Mouse (Mus musculus) lung, adult 18-20 months (tissue): ENCODE results near the gene Ppid.
A peak's percentile ranks its signal among the peaks of the same experiment; 100 is the strongest.

ENCODE experiments used
- DNase-seq, 2 experiments: peaks; one replicate each; pipeline ENCODE4 v3.0.0; 2022; ENCODE audit warnings: mixed read lengths in 2 of 2

Ppid gene

DNA sequence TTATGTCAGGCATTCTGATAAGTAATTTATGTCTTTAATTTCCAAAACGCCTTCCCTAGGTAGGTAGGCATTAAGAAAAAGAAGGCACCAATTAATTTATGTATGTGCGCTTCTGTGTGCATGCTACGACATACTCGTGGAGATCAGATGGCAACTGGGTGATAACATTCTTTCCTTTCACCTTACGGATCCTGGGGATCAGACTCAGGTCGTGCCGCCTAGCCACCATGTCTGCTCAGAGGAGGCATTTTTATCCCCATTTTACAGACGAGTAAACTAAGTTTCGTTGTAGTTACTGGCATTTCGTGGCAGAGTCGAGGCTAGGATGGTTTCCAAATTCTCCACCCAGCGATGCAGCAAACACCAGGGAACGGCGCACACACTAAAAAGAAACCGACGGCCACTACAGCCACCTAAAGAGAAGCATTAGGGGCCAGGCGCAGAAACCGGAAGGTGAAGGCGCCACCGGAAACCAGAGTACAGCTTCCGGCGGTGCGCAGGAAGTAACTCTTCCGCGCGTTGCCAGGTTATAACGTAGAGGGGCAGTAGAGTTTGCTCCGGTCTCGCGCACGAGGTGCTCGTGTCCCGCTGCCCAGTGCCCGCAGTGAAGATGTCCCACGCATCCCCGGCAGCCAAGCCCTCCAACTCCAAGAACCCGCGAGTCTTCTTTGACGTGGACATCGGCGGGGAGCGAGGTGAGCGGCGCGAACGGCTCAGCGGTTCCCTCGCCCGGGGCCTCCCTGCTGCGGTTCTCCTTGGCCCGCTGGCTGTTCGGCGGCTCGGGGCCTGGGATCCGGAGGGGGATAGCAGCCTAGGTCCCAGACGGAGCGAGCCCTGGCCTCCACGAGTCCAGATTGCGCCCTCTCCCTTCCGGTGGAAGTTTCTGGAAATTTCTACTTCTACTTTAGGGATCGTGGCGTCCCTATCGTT is at the start of gene Ppid:
TSS of gene Ppid (plus strand) at position 480 of the 930 bp plus-strand sequence.
- peak; percentile 75 to 81 for DNase-seq

DNA sequence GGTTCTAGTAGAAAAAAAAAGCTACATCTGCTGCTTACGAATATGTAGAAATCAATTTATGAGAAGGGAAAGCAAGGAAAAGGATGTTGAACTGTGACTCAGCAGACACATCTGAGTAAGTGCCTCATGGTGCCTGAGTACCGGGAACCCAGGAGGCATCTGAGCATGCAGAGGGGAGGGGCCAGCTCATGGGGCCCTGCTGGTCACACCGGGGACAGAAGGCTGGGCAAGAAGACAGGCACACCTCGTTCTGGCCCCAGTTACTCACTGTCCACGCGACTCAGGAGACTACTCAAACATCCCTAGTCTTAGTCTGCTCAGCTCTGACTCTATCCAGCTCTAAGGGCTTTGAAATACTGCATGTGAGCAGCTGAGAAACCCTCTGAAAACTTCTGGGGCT is 48.6 kb upstream of the Ppid start:
- DNase-seq: peak in 1 of 2 experiments; percentile 59

DNA sequence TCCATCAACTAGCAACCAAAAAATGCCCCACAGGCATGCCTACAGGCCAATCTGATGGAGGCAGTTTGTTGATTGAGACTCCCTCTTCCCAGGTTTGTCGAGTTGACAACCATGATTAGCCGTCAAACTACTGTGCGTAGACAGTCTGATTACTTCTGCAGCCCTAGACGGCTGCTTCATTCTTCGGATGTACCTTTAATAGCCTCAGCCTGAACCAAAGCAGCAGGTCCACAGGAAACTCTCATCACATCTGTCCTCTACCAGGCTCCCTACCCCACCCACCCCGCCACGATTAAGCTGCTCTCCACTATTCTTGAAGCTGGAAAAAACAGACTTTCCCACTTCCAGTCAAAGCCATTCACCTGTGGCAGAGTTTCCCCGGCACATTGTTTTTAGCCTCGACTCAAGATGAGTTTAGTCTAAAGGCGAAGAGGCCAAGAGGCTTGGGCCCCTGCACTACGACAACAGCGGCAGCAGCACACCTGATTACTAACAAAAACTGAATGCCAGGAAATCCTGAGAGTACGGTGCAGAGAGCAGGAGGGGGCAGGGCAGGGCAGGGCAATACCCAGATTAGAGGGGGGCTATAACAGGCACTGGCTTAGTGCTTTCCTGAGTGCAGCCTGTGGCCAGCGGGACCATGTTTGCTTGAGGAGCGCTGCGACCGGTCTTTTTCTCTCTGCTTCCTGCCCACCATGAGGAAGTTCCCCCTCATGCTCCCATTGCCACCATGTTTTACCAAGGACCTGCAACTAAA is 42.3 kb upstream of the Ppid start:
- no peak for DNase-seq

DNA sequence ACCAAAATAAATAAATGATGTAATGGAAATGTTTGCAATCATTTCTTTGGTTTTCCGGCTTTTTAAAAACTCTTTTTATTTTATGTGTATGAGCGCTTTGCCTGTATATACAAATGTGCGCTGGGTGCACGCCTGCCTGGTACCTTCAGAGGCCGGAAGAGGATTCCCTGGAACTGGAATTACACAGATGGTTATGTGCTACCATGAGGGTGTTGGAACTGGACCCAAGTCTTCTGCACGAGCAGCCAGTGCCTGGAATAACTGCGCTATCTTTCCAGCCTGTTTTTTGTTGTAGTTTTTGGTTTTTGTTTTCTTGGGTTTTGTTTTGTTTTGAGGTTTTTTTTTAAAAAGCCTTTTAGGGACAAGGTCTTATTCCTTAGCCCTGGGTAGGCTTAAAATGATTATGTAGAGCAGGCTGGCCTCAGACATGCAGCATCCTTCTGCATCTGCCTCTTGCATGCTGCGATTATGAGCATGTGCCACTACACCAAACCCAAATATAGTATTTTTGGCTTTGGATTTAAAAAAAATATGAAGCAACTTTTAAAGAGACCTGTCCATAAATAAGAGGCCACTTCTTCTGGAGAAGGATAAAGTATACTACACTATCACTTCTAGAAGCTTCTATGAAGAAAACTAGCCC is 41.3 kb upstream of the Ppid start:
- DNase-seq: no peak

DNA sequence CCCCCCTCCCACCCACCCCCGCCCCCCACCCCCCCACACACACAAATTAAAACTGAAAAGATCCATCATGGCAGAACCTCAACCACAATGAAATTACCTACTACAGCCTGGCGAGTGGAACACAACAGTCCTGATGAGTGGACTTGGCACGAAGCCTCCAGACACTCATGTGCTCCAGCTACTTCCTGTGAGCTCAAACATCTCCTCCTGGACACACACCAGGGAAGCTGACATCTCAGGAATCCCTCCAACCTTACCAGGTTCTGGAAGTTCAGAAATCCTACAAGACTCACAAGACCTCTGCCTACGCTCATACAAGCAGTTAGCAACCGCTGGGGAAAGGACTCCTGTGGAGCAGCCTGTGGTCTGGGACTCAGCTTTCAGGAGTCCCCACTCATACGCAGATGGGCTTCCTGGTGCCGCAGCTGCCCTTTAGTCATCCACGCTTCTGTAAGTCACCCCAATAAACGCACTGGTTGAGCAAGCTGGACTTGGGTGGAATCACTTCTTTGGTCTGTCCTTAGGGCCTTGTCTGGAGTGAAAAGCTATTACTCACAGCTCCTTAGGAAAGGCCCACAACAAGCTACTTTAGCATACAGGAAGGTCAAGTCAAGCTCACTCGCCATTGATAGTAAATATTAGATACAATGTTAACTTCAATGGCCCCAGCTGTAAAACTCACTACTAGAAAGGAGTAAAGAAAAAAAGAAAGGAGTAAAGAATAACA is 39.2 kb upstream of the Ppid start:
- DNase-seq: peak; percentile 49 to 59

DNA sequence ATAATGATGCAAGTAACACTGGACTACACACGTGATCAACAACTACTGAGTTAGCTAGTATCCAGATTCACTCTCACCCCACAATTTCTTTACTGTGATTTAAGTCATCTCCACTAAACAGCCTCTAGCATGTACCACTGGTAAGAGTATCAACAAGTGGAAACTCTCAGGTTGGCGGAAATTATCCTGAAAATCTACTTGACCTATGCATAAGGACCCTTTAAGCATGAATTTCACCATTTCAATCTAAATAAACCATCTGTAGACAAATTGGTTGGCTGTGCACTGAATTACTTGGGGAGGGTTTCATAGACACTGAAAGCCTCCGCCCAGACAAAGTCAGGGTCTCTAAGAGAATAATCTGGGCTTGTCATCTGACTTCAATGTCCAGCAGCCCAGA is 37.4 kb upstream of the Ppid start:
- DNase-seq: no peak

DNA sequence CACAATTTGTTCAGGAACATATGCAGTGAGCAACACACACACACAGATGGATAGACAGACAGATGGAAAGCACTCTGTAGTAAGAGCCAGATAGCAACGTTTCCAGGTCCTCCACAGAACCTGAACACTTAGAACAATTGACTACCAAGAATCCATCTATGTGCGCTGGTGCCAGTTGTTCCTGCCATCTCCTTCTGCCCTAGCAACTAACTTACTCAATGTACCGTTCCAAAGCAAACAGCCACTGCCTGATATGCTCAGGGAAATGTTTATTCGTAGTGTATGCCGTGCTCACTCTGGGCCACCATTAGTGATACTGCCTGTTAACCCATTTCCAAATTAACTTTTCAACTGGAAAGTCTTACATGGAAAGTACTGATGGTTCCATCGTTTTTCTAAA is 36.1 kb upstream of the Ppid start:
- no peak for DNase-seq

DNA sequence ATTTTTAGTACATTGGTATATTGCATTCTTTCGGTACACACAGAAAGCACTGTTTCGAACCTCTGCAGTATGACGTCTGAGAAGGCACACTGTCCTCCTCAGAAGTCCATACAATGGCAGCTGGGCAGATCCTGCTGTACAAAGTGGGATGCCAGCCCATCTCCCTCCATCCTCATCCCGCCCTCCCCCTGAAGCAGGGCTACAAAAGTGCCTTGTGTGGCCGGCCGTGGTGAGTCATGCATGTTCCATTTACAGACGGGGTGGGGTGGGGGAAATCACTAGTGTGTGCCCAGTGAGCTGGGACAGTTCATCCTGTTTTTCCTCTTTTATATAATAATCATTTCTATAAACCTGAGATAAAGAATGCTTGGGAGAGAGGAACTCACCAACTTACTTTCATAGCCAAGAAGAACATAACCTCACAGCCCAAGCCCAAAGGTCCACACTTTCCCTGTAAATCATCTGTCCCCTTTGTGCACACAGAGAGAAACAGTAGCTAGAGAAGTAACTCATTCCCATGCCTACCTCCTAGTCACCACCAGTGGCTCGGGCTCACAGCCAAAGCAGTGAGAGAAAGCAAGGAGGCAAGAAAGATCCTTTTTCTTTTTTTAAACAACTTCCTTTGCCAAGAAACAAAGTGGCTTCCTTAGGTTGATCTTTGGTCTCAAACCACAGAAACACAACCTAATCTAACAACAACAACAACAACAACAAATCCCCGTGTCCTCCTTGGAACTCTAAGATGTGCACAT is 31.9 kb upstream of the Ppid start:
- peak; percentile 36 to 69 for DNase-seq

DNA sequence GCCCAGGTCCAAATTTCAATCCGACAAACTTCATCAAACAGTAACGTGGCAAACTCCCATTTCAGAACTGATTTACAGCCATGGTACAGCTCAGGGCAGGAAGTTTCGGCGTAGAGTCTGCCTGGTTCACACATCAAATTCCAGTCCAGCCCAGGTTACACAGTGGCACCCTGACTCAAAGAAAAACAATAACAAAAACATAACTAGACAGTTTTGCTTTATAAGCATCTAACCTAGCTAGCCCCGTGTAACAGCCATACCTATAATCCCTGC is 31.4 kb upstream of the Ppid start:
- DNase-seq: no peak

DNA sequence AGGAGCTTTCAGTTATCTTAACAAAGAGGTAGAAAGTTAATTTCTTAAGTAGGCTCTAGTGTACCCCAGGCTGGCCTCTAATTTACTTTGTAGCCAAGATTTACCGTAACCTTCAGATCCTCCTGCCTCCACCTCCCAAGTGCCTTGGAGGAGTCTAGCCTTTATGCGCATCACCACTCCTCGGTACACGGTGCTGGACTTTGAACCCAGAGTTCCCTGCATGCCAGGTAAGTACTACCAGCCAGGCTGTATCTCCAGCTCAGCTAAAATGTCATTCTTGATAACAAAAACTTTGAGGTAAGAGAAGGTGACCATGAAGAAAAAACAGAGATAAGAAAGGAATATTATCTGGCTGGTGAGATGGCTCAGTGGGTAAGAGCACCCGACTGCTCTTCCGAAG is 30.6 kb upstream of the Ppid start:
- no peak for DNase-seq

DNA sequence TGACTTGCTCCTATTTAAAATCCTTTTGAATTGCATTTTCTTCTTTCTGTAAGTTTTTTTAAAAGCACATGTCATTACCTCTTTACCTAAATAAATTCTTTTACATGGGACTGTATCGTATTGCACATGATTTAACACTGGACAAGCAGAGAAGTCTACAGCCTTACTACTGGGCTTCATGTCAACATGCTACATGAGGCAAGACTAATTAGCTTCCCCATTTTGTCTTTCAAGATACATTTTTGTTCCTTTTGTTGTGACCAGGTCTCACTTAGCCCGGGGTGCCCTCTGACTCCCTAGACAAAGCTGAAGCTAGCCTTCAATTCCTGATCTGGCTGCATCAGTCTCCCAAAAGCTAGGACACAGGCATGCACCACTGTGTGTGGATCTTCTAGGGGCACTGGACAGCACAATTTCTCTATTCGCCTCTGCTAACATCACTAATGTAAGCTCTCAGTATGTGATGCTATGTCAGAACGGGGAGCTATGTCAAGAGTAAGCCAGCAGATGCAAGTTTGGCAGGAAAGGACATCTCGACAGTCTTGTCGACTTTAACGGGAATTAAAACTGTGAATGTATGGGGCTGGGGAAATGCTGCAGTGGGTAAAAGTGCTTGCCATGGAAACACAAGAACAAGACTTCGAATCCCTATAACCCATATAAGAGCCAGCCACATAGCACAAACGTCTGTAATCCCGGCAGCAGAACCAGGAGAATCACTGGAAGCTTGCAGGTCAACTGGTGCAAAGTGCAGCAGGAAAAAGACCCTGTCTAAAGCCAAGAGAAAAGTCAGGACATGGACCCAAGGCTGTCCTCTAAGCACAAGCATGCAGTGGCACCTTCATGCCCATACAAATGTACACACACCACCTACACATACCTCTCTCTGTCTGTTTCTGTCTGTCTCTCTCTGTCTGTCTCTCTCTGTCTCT is 29.1 kb upstream of the Ppid start:
- DNase-seq: no peak

DNA sequence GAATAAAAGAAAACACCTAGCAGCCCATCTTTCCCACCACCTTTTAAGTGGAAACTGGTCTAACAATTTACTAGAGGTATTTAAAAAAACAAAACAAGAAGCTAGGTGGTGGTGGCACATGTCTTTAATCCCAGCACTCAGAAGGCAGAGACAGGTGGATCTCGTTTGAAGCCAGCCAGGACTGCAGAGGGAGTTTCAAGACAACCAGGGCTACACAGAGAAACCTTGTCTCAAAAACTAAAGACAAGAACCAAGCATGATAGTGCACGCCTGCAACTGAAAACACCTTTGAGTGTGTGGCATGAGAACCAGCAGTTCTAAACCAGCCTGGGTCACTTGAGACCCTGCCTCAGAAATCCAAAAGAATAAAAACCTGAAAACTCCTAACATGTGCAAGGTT is 27.6 kb upstream of the Ppid start:
- no peak for DNase-seq

DNA sequence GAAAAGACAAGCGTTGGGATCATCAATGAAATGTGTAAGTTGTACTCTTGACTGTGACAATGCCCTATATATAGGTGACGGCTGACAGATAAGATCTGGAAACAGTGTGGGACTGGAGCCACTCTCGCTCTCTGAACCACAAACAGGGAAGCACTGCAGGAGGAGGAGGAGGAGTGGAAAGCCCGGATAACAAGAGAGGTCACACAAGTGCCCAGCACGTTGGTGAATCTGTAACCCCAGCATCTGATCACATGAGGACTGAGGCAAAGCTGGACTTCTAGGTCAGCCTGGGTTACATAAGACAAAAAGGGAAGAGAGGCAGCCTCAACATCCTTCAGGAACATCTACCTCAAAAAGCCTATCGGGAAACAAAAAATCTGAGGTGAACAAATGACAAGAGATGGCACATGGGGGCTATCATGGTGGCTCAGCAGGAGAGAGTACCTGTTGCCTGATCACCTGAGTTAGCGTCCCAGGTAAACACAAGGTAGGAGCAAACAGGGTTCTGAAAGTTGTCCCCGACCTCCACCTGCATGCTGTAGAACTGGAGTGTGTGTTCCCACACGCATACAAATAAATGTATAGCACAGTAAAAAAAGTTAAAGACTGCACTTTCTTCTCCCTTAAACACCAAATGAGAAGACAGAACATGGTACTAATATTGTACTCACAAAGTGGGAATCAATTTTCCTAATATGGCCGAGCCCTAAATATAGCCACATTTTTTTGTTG is 26.1 kb upstream of the Ppid start:
- DNase-seq: no peak

DNA sequence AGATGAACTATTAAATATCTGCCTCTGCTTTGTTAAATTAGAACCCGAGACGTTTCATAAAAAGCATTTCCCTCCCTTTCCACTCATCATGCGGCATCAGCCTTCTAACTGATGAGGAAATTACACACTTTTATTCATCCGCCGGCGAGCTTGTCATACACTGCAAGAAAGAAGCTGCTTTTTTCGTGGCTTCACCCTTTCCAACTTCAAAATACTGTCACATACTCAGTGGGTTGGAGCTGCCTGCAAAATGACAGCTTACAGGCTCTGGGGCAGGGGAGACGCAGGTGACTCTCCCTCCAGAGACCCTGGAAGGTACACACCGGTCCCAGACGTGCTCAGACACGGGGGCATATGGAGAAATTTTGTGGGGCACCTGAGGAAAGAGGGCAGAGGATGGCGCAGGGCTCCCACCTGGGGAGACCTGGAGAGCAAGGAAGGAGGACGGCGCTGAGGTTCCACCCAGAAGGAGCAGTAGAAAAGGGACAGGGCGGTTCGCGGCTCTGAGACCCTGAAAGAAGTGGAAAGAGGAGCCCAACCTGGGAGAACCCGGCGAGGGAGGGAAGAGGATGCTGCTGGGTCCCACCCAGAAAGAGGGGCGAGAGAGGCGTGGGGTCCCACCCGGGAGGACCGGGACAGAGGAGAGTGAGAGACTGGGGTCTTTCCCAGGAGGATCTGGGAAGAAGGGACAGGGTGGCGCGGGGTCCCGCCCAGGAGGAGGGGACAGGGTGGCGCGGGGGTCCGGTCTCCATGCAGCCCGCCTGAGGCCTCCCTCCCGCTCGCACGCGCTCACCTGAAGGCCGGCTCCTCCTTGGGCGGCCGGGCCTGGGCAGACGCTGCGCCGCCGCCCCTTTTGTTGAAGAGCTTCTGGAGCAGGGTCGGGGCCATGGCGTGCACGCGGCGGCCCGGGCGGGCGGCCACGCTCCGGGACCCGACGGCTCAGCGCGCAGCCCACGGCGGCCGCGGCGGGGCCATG is 24.1 kb upstream of the Ppid start:
- peak in 1 of 2 experiments; percentile 30 for DNase-seq

DNA sequence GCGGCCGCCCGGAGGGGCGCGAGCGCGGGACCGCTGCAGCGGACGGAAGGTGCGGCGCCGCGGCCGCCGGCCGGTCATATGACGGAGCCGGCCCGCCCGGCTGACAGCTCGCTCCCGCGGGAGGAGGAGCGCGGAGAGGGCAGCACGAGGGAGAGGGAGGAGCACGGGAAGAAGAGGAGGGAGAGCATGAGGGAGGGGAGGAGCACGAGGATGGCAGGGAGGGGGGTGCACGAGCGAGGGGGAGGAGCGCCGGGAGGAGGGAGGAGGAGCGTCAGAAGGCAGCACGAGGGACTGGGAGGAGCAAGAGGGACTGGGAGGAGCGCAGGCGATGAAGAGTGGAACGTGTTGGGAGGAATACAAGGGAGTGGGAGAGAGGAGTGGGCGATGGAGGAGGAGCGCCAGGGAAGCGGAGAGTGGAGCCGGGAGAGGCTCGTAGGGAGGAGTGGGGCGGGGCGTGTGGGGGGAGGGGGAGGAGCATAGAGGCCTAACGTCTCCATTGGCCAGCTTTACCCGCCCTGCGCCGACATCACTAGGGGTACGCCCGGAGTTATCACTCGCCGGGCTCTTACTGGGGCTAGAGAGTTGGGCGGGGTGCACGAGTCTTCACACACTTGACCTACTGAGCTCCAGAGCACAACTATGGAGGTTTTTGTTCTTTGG is 23.3 kb upstream of the Ppid start, which contains the start of gene Fnip2:
TSS of gene Fnip2 (minus strand) at position 94 of the 660 bp plus-strand sequence.
- DNase-seq: peak; percentile 93 to 95

DNA sequence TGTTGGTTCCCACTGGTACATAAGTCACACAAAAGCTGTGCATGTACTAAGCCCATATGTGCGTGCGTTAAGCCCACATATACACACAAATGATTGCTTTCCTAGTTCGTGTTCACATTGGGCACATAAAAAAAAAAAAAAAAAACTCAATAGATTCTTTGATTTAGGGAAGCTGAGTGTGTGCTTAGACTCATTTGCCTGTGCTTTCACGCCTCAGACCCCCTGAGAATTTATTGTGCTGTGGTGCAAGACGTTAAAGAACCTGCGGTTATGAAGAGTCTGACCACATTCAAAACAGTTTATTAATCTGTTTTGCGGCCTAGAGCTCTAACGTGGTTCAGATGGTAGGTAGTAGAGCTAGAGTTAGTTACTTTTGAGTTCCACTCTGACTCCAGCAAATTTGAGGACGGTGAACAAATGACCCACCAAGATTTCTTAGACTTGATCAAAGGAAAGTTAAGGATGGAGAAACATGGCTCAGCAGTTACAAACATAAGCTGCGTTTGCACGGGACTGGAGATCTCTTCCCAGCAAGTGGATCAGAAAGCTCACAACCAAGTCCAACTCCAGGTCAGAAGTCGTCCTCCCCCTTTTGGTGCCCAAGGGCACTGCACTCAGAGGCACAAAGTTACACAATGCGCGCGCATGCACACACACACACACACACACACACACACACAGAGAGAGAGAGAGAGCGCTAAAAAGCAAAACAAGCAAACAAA is 22.4 kb upstream of the Ppid start:
- DNase-seq: no peak

DNA sequence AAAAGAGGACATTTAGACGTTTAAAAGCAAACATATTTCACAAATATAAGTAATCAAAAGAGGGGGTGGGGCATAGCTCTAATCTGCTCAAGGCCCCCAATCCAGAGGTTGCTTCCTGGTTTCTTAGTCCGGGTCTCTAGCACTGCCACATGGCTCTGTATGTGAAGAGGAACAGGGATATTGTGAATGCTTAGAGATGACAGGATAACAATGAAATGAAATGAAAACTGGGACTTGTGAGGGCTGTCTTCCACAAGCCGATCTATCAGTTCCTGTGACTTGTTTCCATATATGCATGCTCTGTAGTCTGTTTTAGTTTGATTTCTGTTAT is 21.8 kb upstream of the Ppid start:
- no peak for DNase-seq

DNA sequence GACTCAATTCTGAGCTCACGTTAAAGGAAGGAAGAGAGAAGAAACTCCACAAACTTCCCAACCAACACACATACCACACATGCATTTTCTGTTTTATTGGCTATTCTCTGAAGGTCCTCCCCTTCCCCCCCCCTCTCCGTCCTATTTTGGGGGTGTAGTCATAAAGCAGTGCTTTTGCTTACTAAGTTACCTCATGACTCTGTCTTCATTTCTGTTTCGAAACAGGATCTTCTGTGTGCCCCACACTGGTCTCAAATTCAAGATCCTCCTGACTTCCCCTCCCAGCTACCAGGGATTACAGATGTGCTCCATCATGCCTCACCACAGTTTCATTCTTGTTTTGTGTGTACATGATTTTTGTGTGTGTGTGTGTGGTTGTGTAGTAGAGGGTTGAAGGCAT is 18.7 kb upstream of the Ppid start:
- no peak for DNase-seq
